Mouse (Mus musculus): ENCODE measurements at regions not wholly inside any gene's neighbourhood (a gene's known extent, or its start where the extent isn't known, plus 50 kb on each side); places are given as distances from the start of the nearest gene placed in this dataset.

- ATAC-seq (ENCODE audit: low FRiP score) (no peak), DNase-seq (ENCODE audit: low spot score) (no peak)
- WGBS: 65% methylated on average over 10 of the region's 10 CpGs
- Histone ChIP-seq H3K36me3 (ENCODE audit: insufficient read depth, low read length) (no peaks in the 10 kb centered on the region), H3K27me3 (ENCODE audit: insufficient read depth, low read length) (no peaks in the 10 kb centered on the region), H3K9ac (replicated peaks; ENCODE audit: low read length, poor library complexity, severe bottlenecking) (no peak overlapping the region), H3K27ac (ENCODE audit: low read depth, low read length) (no peak overlapping the region), H3K4me3 (ENCODE audit: low read depth, low read length) (no peak overlapping the region), H3K9me3 (ENCODE audit: low read length) (no peaks in the 10 kb centered on the region), H3K4me2 (ENCODE audit: low read depth, low read length, poor library complexity, severe bottlenecking) (no peak overlapping the region), H3K4me1 (ENCODE audit: insufficient read depth, low read length) (peaks cover 11% of the 10 kb centered on the region)
- TF ChIP-seq CTCF (IDR thresholded peaks at IDR 0.05): no peak
Observed at GRCm38 (mm10) chr10:21678811-21679451, 86.0 kb downstream of the 1700020N01Rik start.

DNA sequence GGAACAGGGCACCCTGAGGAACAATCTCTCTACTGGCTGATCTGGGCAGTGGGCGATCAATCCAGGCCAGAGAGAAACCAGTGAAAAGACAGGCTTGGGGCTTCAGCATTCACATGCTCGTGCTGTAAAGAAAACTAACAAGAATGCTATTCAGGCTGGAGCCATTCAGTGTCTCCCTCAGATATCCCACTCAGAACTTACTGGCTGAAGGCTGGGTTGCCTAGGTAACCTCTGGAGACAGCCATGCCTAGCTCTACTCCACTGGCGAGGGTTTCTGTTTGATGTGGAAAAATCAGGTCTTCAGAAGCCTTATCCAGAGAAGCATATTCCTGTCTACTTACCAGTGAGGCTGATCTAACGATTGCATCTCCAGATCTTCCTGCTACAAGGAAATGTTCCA, 87.8 kb downstream of the 1700020N01Rik start:
- Histone ChIP-seq H3K27ac (ENCODE audit: low read depth, low read length) (0 out of 2 replicates have a peak overlapping the region, but pooled peaks have one; percentile 26), H3K9me3 (ENCODE audit: low read length) (no peaks in the 10 kb centered on the region), H3K36me3 (ENCODE audit: insufficient read depth, low read length) (no peaks in the 10 kb centered on the region), H3K9ac (replicated peaks; ENCODE audit: low read length, poor library complexity, severe bottlenecking) (no peak overlapping the region), H3K4me1 (ENCODE audit: insufficient read depth, low read length) (peaks cover 14% of the 10 kb centered on the region), H3K27me3 (ENCODE audit: insufficient read depth, low read length) (no peaks in the 10 kb centered on the region), H3K4me2 (ENCODE audit: low read depth, low read length, poor library complexity, severe bottlenecking) (no peak overlapping the region), H3K4me3 (ENCODE audit: low read depth, low read length) (no peak overlapping the region)
- ATAC-seq (ENCODE audit: low FRiP score) (peak; percentile 84), DNase-seq (ENCODE audit: low spot score) (peak; percentile 65)
- 20% methylated on average over 4 of the region's 4 CpGs for WGBS
- TF ChIP-seq CTCF (IDR thresholded peaks at IDR 0.05): no peak

GRCm38 (mm10) chr10:21684286-21685013, 91.5 kb downstream of the 1700020N01Rik start:
- TF ChIP-seq CTCF (IDR thresholded peaks at IDR 0.05): no peak
- Histone ChIP-seq H3K4me2 (ENCODE audit: low read depth, low read length, poor library complexity, severe bottlenecking) (no peak overlapping the region), H3K27me3 (ENCODE audit: insufficient read depth, low read length) (no peaks in the 10 kb centered on the region), H3K27ac (ENCODE audit: low read depth, low read length) (peak overlapping the region; percentile 38; the same call in 1 of the 2 replicates), H3K9ac (replicated peaks; ENCODE audit: low read length, poor library complexity, severe bottlenecking) (no peak overlapping the region), H3K4me1 (ENCODE audit: insufficient read depth, low read length) (peaks cover 14% of the 10 kb centered on the region), H3K9me3 (ENCODE audit: low read length) (no peaks in the 10 kb centered on the region), H3K4me3 (ENCODE audit: low read depth, low read length) (no peak overlapping the region), H3K36me3 (ENCODE audit: insufficient read depth, low read length) (no peaks in the 10 kb centered on the region)
- WGBS: 47% methylated on average over 9 of the region's 9 CpGs
- ATAC-seq (ENCODE audit: low FRiP score) (no peak), DNase-seq (ENCODE audit: low spot score) (no peak)

GRCm38 (mm10) chr10:21685122-21685798, 92.3 kb downstream of the 1700020N01Rik start:
- peaks cover 14% of the 10 kb centered on the region for H3K4me1 ChIP-seq (ENCODE audit: insufficient read depth, low read length)
- H3K9me3 ChIP-seq (ENCODE audit: low read length): no peaks in the 10 kb centered on the region
- no peaks in the 10 kb centered on the region for H3K27me3 ChIP-seq (ENCODE audit: insufficient read depth, low read length)
- H3K4me2 ChIP-seq (ENCODE audit: low read depth, low read length, poor library complexity, severe bottlenecking): no peak overlapping the region
- no peak overlapping the region for H3K4me3 ChIP-seq (ENCODE audit: low read depth, low read length)
- DNase-seq (ENCODE audit: low spot score) (no peak), ATAC-seq (ENCODE audit: low FRiP score) (no peak)
- H3K27ac ChIP-seq (ENCODE audit: low read depth, low read length): no peak overlapping the region
- WGBS: 31% methylated on average over 9 of the region's 9 CpGs
- peak; percentile 31; the same call in 1 of the 2 replicates for TF ChIP-seq CTCF (IDR thresholded peaks at IDR 0.05)
- no peak overlapping the region for H3K9ac ChIP-seq (replicated peaks; ENCODE audit: low read length, poor library complexity, severe bottlenecking)
- H3K36me3 ChIP-seq (ENCODE audit: insufficient read depth, low read length): no peaks in the 10 kb centered on the region

DNA sequence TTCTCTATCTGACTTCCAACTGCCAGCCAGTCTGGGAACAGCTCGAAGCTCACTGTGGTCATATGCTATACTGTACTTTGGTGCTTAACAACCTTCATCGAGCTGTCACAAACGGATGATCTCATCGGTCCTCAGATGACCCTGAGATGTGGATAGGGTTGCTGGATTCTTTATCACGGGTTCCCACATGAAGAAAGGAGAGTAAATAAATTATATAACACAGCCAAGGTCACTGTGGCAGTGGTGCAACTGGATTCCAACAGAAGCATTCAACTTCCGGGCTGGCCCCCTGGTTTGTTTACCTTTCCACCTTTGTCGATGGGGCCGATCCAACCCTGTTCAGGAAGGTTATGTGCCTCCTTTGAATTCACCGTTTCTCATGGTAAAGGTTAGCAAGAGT, 93.1 kb downstream of the 1700020N01Rik start:
- no peak for DNase-seq (ENCODE audit: low spot score)
- 79% methylated on average over 9 of the region's 9 CpGs for WGBS
- H3K4me1 ChIP-seq (ENCODE audit: insufficient read depth, low read length): peaks cover 8% of the 10 kb centered on the region; the same call in 1 of the 2 replicates
- TF ChIP-seq CTCF (IDR thresholded peaks at IDR 0.05): no peak
- no peak overlapping the region for H3K9ac ChIP-seq (replicated peaks; ENCODE audit: low read length, poor library complexity, severe bottlenecking)
- no peak overlapping the region for H3K4me2 ChIP-seq (ENCODE audit: low read depth, low read length, poor library complexity, severe bottlenecking)
- H3K9me3 ChIP-seq (ENCODE audit: low read length): no peaks in the 10 kb centered on the region
- no peaks in the 10 kb centered on the region for H3K27me3 ChIP-seq (ENCODE audit: insufficient read depth, low read length)
- no peak overlapping the region for H3K27ac ChIP-seq (ENCODE audit: low read depth, low read length)
- no peaks in the 10 kb centered on the region for H3K36me3 ChIP-seq (ENCODE audit: insufficient read depth, low read length)
- no peak for ATAC-seq (ENCODE audit: low FRiP score)
- no peak overlapping the region for H3K4me3 ChIP-seq (ENCODE audit: low read depth, low read length)

DNA sequence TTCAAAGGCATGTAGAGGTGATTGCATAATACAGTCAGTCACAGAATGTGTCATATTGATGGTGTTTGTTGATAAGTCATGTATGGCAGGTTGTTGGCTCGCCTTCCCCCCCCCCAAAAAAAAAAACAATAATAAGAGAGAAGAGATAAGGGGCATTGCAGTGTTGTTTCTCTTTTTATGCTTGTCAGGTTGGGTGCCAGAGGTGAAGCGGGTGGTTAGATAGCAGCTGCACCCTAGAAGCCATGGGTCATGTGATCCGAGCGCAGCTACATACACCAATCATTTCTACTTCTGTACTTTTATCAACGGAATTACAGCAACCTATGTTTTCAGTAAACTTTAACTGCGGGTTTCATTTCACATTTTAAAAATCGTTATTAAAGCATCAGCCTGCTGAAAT, 94.5 kb downstream of the 1700020N01Rik start:
- ATAC-seq (ENCODE audit: low FRiP score) (no peak), DNase-seq (ENCODE audit: low spot score) (no peak)
- no peak for TF ChIP-seq CTCF (IDR thresholded peaks at IDR 0.05)
- H3K9me3 ChIP-seq (ENCODE audit: low read length): no peaks in the 10 kb centered on the region
- H3K4me3 ChIP-seq (ENCODE audit: low read depth, low read length): no peak overlapping the region
- no peak overlapping the region for H3K4me2 ChIP-seq (ENCODE audit: low read depth, low read length, poor library complexity, severe bottlenecking)
- H3K4me1 ChIP-seq (ENCODE audit: insufficient read depth, low read length): peaks cover 8% of the 10 kb centered on the region; the same call in 1 of the 2 replicates
- H3K27me3 ChIP-seq (ENCODE audit: insufficient read depth, low read length): no peaks in the 10 kb centered on the region
- 81% methylated on average over 7 of the region's 7 CpGs for WGBS
- H3K9ac ChIP-seq (replicated peaks; ENCODE audit: low read length, poor library complexity, severe bottlenecking): no peak overlapping the region
- H3K36me3 ChIP-seq (ENCODE audit: insufficient read depth, low read length): no peaks in the 10 kb centered on the region
- no peak overlapping the region for H3K27ac ChIP-seq (ENCODE audit: low read depth, low read length)

Measured in midbrain, postnatal 0 days (tissue).